Mouse (Mus musculus): ENCODE results near the gene Slfnl1. TPM values are rescaled to one million over a fixed set of nuclear protein-coding genes. Genes with fewer than 3 reads are reported as not detected.

Slfnl1 gene
- not detected in 2 replicates for polyA plus RNA-seq (2015; fragmentation: Nextera tagmentation; extraction: Ambion mirVana)

DNA sequence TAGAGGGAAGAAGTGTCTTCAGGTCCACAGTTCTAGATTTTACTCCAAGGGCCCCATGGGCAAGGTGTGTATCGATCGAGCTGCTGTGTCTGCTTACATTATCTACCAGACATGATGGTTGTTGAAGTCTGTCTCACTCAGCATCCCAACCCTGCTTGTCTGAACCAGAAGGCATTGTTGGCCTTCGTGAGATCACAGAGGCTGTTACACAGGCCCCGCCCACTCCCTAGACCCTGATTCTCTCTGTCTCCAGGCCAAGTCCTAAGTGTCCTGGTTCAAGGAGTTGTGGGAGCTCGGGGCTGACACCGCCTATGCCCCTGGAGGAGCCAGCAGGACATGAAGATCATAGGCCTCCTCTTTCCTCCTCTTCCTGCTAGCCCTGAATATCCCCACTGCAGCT, at the start of gene Slfnl1:
Gene Slfnl1, plus strand, starts transcription at position 246 of the 400 bp plus-strand sequence.
- 87% methylated on average over 6 of the region's 6 CpGs for WGBS
- Histone ChIP-seq H3K27me3 (replicated peaks; ENCODE audit: control insufficient read depth, insufficient read depth, low read length) (no peaks in the 10 kb centered on the region), H3K4me1 (ENCODE audit: control insufficient read depth, insufficient read depth, low read depth, low read length) (no peaks in the 10 kb centered on the region), H3K9me3 (ENCODE audit: control insufficient read depth, low read length) (no peaks in the 10 kb centered on the region), H3K27ac (ENCODE audit: low read depth, low read length) (no peak within 1 kb of the TSS), H3K9ac (ENCODE audit: low read depth, low read length) (no peak within 1 kb of the TSS), H3K4me2 (ENCODE audit: low read length) (no peak within 1 kb of the TSS), H3K36me3 (ENCODE audit: control insufficient read depth, insufficient read depth, low read length) (peaks cover 24% of the 10 kb centered on the region), H3K4me3 (ENCODE audit: low read length) (no peak within 1 kb of the TSS)
- no peak for ATAC-seq

DNA sequence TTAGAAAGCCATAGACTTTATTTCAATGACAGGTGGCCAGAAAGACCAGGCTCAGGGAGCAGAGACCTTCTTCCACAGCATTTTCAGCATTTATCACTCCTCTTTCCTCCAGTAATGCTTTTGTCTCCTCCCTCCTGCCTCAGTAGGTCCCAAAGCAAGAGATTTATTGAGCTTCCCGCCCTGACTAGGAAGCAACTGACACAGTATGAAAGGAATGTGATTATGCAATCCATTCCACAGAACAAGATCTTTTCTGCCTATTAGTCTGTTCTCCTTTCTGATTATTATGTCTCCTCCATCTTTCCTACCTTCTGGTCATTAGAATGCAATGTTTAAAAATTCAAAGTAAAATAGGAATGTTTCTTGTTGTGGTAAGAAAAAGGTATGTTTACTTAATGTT, 44.3 kb upstream of the Slfnl1 start:
- Histone ChIP-seq H3K9ac (ENCODE audit: low read depth, low read length) (no peak overlapping the region), H3K4me3 (ENCODE audit: low read length) (no peak overlapping the region), H3K4me2 (ENCODE audit: low read length) (no peak overlapping the region), H3K4me1 (ENCODE audit: control insufficient read depth, insufficient read depth, low read depth, low read length) (no peaks in the 10 kb centered on the region), H3K9me3 (ENCODE audit: control insufficient read depth, low read length) (no peaks in the 10 kb centered on the region), H3K27ac (ENCODE audit: low read depth, low read length) (no peak overlapping the region), H3K36me3 (ENCODE audit: control insufficient read depth, insufficient read depth, low read length) (peaks cover 12% of the 10 kb centered on the region), H3K27me3 (replicated peaks; ENCODE audit: control insufficient read depth, insufficient read depth, low read length) (no peaks in the 10 kb centered on the region)
- 41% methylated on average over 1 of the region's 1 CpGs for WGBS
- no peak for ATAC-seq

DNA sequence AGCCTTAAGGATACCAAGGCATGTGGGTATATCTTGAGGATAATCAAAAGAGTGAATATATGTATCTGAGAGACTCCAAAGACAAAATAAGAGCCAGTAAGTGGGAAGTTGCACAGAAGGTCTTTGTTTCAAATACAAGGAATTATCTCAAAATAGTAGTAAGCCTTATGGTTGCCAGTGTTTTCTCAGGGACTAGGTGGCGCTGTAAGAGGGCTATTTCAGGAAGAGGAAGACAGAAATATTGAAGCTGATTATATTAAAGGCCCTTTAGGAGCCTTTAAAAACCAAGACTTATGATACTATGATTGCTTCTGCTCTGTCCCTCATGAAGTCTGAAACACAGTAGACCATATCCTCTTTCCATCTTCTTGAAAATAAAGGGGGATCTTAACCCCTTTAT, 25.1 kb upstream of the Slfnl1 start:
- Histone ChIP-seq H3K9ac (ENCODE audit: low read depth, low read length) (no peak overlapping the region), H3K4me2 (ENCODE audit: low read length) (no peak overlapping the region), H3K27me3 (replicated peaks; ENCODE audit: control insufficient read depth, insufficient read depth, low read length) (no peaks in the 10 kb centered on the region), H3K4me3 (ENCODE audit: low read length) (no peak overlapping the region), H3K4me1 (ENCODE audit: control insufficient read depth, insufficient read depth, low read depth, low read length) (no peaks in the 10 kb centered on the region), H3K36me3 (ENCODE audit: control insufficient read depth, insufficient read depth, low read length) (peaks cover 22% of the 10 kb centered on the region), H3K9me3 (ENCODE audit: control insufficient read depth, low read length) (0 out of 2 replicates have a peak, but pooled peaks cover 3% of the 10 kb centered on the region), H3K27ac (ENCODE audit: low read depth, low read length) (no peak overlapping the region)
- 88% methylated on average over 1 of the region's 1 CpGs for WGBS
- no peak for ATAC-seq

DNA sequence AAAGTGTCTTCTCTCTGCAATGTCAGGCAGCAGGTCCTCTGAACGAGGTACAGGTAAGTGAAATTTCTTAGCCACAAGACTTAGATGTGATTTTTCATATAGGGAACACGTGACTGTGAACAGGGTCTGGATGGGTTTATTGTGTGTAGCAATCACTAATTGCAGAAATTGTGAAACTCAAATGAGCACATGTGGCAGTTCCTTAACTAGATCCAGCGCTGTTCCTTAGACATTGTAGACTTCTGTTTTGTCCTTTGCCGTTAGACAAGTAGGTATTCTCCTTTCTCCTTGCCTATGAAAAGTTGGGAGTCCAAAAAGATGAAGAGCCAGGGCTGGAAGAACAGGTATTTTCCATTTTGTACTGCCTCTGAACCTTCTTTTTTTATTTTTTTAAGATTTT, 20.8 kb upstream of the Slfnl1 start:
- no peak overlapping the region for H3K4me3 ChIP-seq (ENCODE audit: low read length)
- peaks cover 21% of the 10 kb centered on the region for H3K36me3 ChIP-seq (ENCODE audit: control insufficient read depth, insufficient read depth, low read length)
- H3K9me3 ChIP-seq (ENCODE audit: control insufficient read depth, low read length) = 0 out of 2 replicates have a peak, but pooled peaks cover 3% of the 10 kb centered on the region
- no peak overlapping the region for H3K4me2 ChIP-seq (ENCODE audit: low read length)
- no peaks in the 10 kb centered on the region for H3K4me1 ChIP-seq (ENCODE audit: control insufficient read depth, insufficient read depth, low read depth, low read length)
- no peak overlapping the region for H3K9ac ChIP-seq (ENCODE audit: low read depth, low read length)
- H3K27ac ChIP-seq (ENCODE audit: low read depth, low read length) = no peak overlapping the region
- no peaks in the 10 kb centered on the region for H3K27me3 ChIP-seq (replicated peaks; ENCODE audit: control insufficient read depth, insufficient read depth, low read length)
- ATAC-seq = no peak
- 97% methylated on average over 4 of the region's 4 CpGs for WGBS

DNA sequence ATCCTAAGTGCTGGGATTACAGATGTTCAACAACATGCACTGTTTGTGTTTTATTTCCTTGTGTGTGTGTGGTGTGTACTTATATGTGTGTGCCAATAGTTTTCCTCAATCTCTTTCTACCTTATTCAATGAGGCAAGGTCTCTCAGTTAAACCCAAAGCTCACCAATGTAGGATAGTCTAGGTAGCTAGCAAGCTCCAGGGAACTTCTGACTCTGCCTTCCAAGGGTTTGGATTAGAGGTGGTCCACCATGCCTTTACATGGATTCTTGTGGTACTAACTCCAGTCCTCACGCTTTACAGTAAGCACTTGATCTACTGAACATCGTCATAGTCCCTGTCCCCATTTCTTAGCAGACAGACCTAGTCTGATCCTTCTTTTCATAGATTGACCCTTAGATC, 17.7 kb upstream of the Slfnl1 start:
- Histone ChIP-seq H3K27ac (ENCODE audit: low read depth, low read length) (no peak overlapping the region), H3K9ac (ENCODE audit: low read depth, low read length) (no peak overlapping the region), H3K27me3 (replicated peaks; ENCODE audit: control insufficient read depth, insufficient read depth, low read length) (no peaks in the 10 kb centered on the region), H3K4me2 (ENCODE audit: low read length) (no peak overlapping the region), H3K9me3 (ENCODE audit: control insufficient read depth, low read length) (0 out of 2 replicates have a peak, but pooled peaks cover 2% of the 10 kb centered on the region), H3K4me3 (ENCODE audit: low read length) (no peak overlapping the region), H3K4me1 (ENCODE audit: control insufficient read depth, insufficient read depth, low read depth, low read length) (no peaks in the 10 kb centered on the region), H3K36me3 (ENCODE audit: control insufficient read depth, insufficient read depth, low read length) (peaks cover 24% of the 10 kb centered on the region)
- 97% methylated on average over 2 of the region's 2 CpGs for WGBS
- no peak for ATAC-seq

DNA sequence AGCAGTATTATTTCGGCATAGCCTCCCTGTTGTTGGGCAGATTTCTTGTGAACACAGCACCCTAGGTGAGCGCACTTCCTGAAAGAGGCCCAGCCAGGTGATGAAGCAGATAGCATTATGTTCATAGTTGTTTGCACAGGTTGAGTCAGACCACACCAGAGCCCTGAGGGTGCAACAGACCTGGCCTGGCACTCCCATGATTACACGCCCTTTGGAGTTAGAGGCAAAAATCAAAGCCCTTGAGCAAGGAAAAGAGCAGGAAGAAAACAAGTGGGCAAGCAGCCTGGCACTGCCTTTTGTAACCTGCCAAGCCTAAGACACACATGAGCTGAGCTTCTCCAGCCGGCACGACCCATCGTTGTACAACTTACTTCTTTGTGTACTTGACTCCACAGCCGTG, 15.5 kb upstream of the Slfnl1 start:
- H3K27ac ChIP-seq (ENCODE audit: low read depth, low read length) = no peak overlapping the region
- no peak overlapping the region for H3K4me2 ChIP-seq (ENCODE audit: low read length)
- ATAC-seq = no peak
- no peak overlapping the region for H3K9ac ChIP-seq (ENCODE audit: low read depth, low read length)
- no peaks in the 10 kb centered on the region for H3K9me3 ChIP-seq (ENCODE audit: control insufficient read depth, low read length)
- no peak overlapping the region for H3K4me3 ChIP-seq (ENCODE audit: low read length)
- H3K27me3 ChIP-seq (replicated peaks; ENCODE audit: control insufficient read depth, insufficient read depth, low read length) = no peaks in the 10 kb centered on the region
- no peaks in the 10 kb centered on the region for H3K4me1 ChIP-seq (ENCODE audit: control insufficient read depth, insufficient read depth, low read depth, low read length)
- WGBS = 98% methylated on average over 7 of the region's 7 CpGs
- peaks cover 17% of the 10 kb centered on the region; the same call in 1 of the 2 replicates for H3K36me3 ChIP-seq (ENCODE audit: control insufficient read depth, insufficient read depth, low read length)

DNA sequence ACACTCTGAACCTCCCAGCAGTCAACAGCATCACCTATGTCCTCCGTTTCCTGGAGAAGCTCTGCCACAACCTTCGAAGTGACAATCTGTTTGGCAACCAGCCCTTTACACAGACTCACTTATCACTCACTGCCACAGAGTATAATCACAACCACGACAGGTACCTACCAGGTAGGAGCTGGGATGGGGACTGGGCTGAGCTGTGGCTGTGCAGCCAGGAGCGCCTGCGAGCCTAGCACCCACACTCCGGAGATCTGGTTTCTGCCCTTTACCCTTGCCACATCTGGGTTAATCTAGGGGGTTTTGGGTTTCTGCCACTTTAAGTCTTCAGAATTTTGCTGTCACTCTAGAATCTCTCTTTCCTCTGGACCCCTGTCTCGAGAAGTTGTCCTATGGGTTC, 15.1 kb upstream of the Slfnl1 start:
- no peaks in the 10 kb centered on the region for H3K27me3 ChIP-seq (replicated peaks; ENCODE audit: control insufficient read depth, insufficient read depth, low read length)
- H3K27ac ChIP-seq (ENCODE audit: low read depth, low read length) = no peak overlapping the region
- peaks cover 17% of the 10 kb centered on the region; the same call in 1 of the 2 replicates for H3K36me3 ChIP-seq (ENCODE audit: control insufficient read depth, insufficient read depth, low read length)
- ATAC-seq = no peak
- no peaks in the 10 kb centered on the region for H3K4me1 ChIP-seq (ENCODE audit: control insufficient read depth, insufficient read depth, low read depth, low read length)
- 95% methylated on average over 7 of the region's 7 CpGs for WGBS
- H3K9me3 ChIP-seq (ENCODE audit: control insufficient read depth, low read length) = no peaks in the 10 kb centered on the region
- no peak overlapping the region for H3K4me3 ChIP-seq (ENCODE audit: low read length)
- no peak overlapping the region for H3K9ac ChIP-seq (ENCODE audit: low read depth, low read length)
- H3K4me2 ChIP-seq (ENCODE audit: low read length) = no peak overlapping the region

DNA sequence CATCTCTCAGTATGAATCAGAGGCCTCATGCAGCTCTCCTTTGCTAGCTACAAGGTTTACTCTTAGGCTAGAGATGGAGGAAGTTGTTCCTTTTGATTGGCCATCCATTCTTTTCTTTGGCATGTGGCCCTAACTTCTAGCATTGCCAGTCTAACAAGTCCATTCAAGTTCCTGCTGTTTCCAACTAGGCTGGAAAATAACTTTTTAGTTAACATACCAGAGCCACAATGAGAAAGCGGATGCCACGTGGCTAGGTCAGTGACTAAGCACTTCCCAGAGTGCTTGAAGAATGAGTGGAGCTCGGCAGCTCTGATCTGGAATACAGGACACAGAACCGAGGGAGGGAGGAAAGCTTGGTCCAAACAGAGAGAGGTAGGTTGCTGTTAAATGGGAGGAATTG, 14.7 kb upstream of the Slfnl1 start:
- Histone ChIP-seq H3K4me3 (ENCODE audit: low read length) (no peak overlapping the region), H3K27me3 (replicated peaks; ENCODE audit: control insufficient read depth, insufficient read depth, low read length) (no peaks in the 10 kb centered on the region), H3K9ac (ENCODE audit: low read depth, low read length) (no peak overlapping the region), H3K36me3 (ENCODE audit: control insufficient read depth, insufficient read depth, low read length) (peaks cover 20% of the 10 kb centered on the region), H3K27ac (ENCODE audit: low read depth, low read length) (no peak overlapping the region), H3K9me3 (ENCODE audit: control insufficient read depth, low read length) (no peaks in the 10 kb centered on the region), H3K4me2 (ENCODE audit: low read length) (no peak overlapping the region), H3K4me1 (ENCODE audit: control insufficient read depth, insufficient read depth, low read depth, low read length) (no peaks in the 10 kb centered on the region)
- WGBS = 74% methylated on average over 4 of the region's 4 CpGs
- ATAC-seq = no peak

DNA sequence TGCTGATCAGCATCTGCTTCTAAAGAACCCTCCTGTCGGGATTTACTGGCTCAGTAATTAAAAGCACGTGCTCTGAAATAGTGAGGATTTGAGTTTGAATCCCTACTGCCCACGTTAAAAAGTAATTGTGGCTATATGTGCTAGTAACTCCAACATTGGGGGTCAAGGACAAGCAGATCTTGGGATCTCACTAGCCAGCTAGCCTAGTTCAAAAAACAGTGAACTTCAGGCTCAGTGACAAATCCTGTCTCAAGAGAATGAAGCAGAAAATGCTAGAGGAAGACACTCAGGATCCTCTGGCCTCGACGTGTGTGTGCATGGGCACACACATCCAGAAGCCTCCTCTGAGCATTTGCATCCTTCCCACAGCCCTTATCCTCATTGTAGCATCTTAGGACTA, 10.3 kb upstream of the Slfnl1 start:
- 80% methylated on average over 5 of the region's 5 CpGs for whole genome bisulfite sequencing
- no peak overlapping the region for H3K4me2 ChIP-seq (ENCODE audit: low read length)
- H3K27ac ChIP-seq (ENCODE audit: low read depth, low read length) = no peak overlapping the region
- peaks cover 27% of the 10 kb centered on the region for H3K36me3 ChIP-seq (ENCODE audit: control insufficient read depth, insufficient read depth, low read length)
- H3K27me3 ChIP-seq (replicated peaks; ENCODE audit: control insufficient read depth, insufficient read depth, low read length) = no peaks in the 10 kb centered on the region
- no peak overlapping the region for H3K9ac ChIP-seq (ENCODE audit: low read depth, low read length)
- H3K4me1 ChIP-seq (ENCODE audit: control insufficient read depth, insufficient read depth, low read depth, low read length) = no peaks in the 10 kb centered on the region
- no peak for ATAC-seq
- H3K4me3 ChIP-seq (ENCODE audit: low read length) = no peak overlapping the region
- H3K9me3 ChIP-seq (ENCODE audit: control insufficient read depth, low read length) = no peaks in the 10 kb centered on the region

DNA sequence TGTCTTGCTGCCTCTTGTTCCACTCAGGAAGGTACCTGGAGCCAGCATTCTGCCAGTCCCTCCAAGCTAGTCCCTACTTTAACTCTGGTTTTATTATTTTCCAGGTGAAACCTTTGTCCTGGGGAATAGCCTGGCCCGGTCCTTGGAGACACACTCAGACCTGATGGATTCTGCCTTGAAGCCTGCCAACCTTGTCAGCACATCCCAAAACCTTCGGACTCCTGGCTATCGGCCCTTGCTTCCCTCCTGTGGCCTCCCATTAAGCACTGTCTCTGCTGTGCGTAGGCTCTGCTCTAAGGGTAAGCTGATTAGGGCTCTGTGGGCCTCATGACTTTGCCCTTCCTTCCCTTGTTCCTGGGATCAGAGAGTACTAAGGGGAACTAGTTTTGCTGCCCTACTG, 9.7 kb upstream of the Slfnl1 start:
- Histone ChIP-seq H3K9ac (ENCODE audit: low read depth, low read length) (no peak overlapping the region), H3K27me3 (replicated peaks; ENCODE audit: control insufficient read depth, insufficient read depth, low read length) (no peaks in the 10 kb centered on the region), H3K27ac (ENCODE audit: low read depth, low read length) (no peak overlapping the region), H3K36me3 (ENCODE audit: control insufficient read depth, insufficient read depth, low read length) (peaks cover 23% of the 10 kb centered on the region), H3K4me3 (ENCODE audit: low read length) (no peak overlapping the region), H3K4me2 (ENCODE audit: low read length) (no peak overlapping the region), H3K4me1 (ENCODE audit: control insufficient read depth, insufficient read depth, low read depth, low read length) (no peaks in the 10 kb centered on the region), H3K9me3 (ENCODE audit: control insufficient read depth, low read length) (no peaks in the 10 kb centered on the region)
- ATAC-seq = no peak
- 91% methylated on average over 4 of the region's 4 CpGs for WGBS

All from hindbrain, embryonic 16.5 days (tissue).